Mouse (Mus musculus): ENCODE results near the gene Slfn3. TPM values are rescaled to one million over a fixed set of nuclear protein-coding genes. Genes with fewer than 3 reads are reported as not detected.
"Not testable (repeated sequence)": the region's sequence is repeated elsewhere in the genome, so short reads cannot be mapped to it uniquely, and the experiment has no call there.

Gene Slfn3
- polyA plus RNA-seq (2015; fragmentation: Nextera tagmentation; extraction: Ambion mirVana): 0.13 and 0.26 TPM in 2 replicates

DNA sequence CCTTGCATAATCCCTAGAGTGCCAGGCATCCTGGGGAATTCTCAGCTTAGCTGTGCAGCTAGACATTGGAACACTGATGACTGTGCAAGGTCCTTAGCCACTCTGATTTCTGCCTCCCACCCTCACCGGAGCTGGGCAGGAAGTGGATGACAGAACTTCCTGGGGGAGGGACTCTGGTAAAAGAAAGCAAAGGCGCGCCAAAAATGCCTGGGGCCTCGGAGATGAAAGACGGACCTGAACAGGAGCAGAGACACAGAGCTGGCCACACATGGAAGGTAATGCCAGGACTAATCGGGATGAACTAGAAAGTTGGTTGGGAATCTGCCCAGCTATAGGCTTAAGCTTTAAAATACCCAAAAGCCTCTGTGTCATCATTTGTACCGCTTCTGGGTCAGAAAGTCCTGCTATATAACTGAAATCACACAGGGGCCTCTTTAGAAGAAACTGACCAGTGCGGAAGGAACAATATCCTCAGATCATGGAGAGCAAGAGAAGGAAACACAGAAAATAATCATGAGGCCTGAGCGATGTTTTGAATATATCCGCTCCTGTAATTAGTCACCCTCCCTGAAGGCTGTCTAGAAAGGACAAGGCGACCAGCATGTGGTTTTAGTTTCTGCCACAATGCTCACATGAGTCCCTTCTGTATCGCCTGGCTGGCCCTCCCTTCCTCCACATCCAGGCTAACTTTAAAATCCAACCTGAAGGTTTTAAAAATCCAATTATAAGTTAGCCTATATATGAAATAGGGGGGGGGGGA lies at the start of gene Slfn3:
Gene Slfn3, plus strand, starts transcription at position 197 of the 760 bp plus-strand sequence.
- Histone ChIP-seq H3K27me3 (no peaks in the 10 kb centered on the region), H3K27ac (no peak within 1 kb of the TSS), H3K9ac (no peak within 1 kb of the TSS), H3K36me3 (ENCODE audit: poor library complexity, severe bottlenecking) (no peaks in the 10 kb centered on the region), H3K4me3 (no peak within 1 kb of the TSS), H3K9me3 (replicated peaks) (no peaks in the 10 kb centered on the region), H3K4me2 (no peak within 1 kb of the TSS), H3K4me1 (no peaks in the 10 kb centered on the region)
- WGBS: 80% methylated on average over 12 of the region's 12 CpGs
- ATAC-seq: no peak

DNA sequence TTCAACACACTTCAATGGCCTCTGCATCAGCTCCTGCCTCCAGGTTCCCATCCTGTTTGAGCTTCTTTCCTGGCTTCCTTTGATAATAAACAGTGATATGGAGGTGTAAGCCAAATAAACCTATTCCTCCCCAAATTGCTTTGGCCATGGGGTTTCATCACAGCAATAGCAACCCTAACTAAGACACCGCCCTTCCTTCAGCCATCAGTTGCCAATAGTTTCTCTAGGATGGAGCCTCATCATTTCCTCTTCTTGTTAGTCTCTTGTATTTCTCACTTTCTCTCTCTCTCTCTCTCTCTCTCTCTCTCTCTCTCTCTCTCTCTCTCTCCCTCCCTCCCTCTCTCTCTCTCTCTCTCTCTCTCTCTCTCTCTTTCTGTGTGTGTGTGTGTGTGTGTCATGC lies 42.2 kb upstream of the Slfn3 start:
- not testable (repeated sequence) for H3K36me3 ChIP-seq (ENCODE audit: poor library complexity, severe bottlenecking); H3K9me3 ChIP-seq (replicated peaks); H3K27me3 ChIP-seq; H3K4me1 ChIP-seq; ATAC-seq; H3K27ac ChIP-seq; H3K4me2 ChIP-seq; H3K4me3 ChIP-seq; H3K9ac ChIP-seq
- WGBS: no CpG with 5 or more reads among the region's 1 CpGs

DNA sequence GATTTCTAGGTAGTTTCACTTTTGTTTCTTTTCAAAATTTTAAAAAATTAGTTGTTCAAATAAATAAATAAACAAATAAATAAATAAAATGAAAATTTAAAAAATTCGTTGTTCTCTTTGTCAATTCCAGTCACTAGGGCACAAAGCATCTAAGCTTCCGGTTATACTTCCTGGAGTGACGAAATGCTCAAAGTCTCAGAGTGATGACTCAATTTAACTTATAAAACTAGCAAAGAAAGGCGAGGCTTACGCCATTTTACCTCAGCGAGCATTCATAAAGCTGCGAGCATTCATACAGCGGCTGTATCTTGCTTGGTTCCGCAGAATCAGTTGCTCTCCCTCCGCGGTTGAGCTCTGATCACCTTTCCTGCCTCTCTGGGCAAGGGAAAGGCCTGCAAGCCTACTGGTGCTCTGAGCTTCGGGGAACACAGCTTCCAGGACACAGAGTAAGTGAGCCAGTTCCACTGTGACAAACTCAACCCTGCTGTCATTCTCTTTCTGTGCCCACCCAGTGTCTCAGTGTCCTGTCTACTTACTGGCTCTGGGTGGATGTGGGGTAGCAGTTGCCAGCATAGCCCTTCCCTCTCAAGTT lies 16.1 kb upstream of the Slfn3 start, which contains the start of gene Slfn4:
Gene Slfn4, plus strand, starts transcription at position 239 of the 592 bp plus-strand sequence.
- Histone ChIP-seq H3K9me3 (replicated peaks) (no peaks in the 10 kb centered on the region), H3K36me3 (ENCODE audit: poor library complexity, severe bottlenecking) (no peaks in the 10 kb centered on the region), H3K27me3 (no peaks in the 10 kb centered on the region), H3K4me1 (no peaks in the 10 kb centered on the region), H3K27ac (no peak within 1 kb of the TSS), H3K4me3 (no peak within 1 kb of the TSS), H3K4me2 (no peak within 1 kb of the TSS), H3K9ac (no peak within 1 kb of the TSS)
- ATAC-seq: no peak
- 86% methylated on average over 12 of the region's 12 CpGs for WGBS

DNA sequence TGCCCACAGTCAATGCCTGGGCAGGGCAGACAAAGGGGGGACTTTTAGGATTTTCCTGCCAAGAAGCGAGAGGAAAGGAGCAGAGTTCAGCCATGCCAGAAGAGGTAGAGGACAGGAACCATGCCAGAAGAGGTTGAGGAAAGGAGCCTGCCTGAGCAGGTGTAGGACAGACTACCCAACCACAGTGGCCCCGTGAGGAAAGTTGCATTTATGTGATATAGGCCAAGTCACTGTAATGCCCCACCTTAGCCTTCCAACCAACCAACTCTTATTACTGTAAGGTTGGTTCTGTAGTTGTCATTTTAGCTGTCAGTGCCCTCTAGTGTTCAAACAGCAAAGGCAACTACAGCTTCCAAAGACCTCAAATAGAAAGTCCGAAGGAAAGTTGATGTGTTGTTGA lies 871 bp downstream of the Slfn3 start:
- Histone ChIP-seq H3K4me2 (no peak overlapping the region), H3K27ac (no peak overlapping the region), H3K27me3 (no peaks in the 10 kb centered on the region), H3K9ac (no peak overlapping the region), H3K4me1 (no peaks in the 10 kb centered on the region), H3K36me3 (ENCODE audit: poor library complexity, severe bottlenecking) (no peaks in the 10 kb centered on the region), H3K4me3 (no peak overlapping the region), H3K9me3 (replicated peaks) (no peaks in the 10 kb centered on the region)
- WGBS: 73% methylated on average over 3 of the region's 3 CpGs
- ATAC-seq: no peak

DNA sequence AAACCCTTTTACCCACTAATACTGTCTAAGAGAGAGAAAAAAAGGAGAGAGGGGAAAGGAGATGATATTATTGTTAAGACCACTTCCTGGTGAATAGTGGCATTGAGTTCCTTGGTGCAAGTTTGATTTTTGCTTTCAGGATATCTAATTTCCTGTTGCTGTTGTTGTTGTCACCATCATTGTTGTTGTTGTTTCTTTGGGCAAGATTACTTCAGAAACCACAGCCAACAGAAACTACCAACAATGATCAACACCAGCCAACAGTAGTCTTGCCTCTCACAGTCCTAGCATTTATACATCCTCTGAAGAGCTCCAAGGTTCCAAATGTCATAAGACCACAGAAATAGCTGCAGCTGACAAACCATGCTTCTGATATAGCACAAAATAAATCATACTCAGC lies 13.9 kb downstream of the Slfn3 start:
- Histone ChIP-seq H3K4me1 (no peaks in the 10 kb centered on the region), H3K27me3 (no peaks in the 10 kb centered on the region), H3K9ac (no peak overlapping the region), H3K4me2 (no peak overlapping the region), H3K4me3 (no peak overlapping the region), H3K9me3 (replicated peaks) (no peaks in the 10 kb centered on the region), H3K36me3 (ENCODE audit: poor library complexity, severe bottlenecking) (no peaks in the 10 kb centered on the region), H3K27ac (no peak overlapping the region)
- ATAC-seq: no peak

DNA sequence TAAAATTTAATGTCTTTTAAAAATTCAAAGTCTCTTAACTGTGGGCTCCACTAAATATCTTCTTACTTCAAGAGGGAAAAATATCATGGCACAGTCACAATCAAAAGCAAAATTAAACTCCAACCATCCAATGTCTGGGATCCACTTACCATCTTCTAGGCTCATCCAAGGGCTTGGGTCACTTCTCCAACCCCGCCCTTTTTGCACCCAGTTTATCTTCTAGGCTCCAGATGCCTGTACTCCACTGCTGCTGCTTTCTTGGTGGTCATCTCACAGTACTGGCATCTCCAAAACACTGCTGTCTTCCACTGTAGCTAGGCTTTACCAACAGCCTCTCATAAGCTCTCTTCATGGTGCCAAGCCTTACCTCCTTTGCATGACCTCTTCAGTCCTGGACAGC lies 25.0 kb downstream of the Slfn3 start:
- H3K27ac ChIP-seq: no peak overlapping the region
- no peak for ATAC-seq
- no peak overlapping the region for H3K4me2 ChIP-seq
- no peak overlapping the region for H3K4me3 ChIP-seq
- no peaks in the 10 kb centered on the region for H3K4me1 ChIP-seq
- no peaks in the 10 kb centered on the region for H3K9me3 ChIP-seq (replicated peaks)
- H3K9ac ChIP-seq: no peak overlapping the region
- 65% methylated on average over 1 of the region's 1 CpGs for WGBS
- H3K36me3 ChIP-seq (ENCODE audit: poor library complexity, severe bottlenecking): no peaks in the 10 kb centered on the region
- no peaks in the 10 kb centered on the region for H3K27me3 ChIP-seq

DNA sequence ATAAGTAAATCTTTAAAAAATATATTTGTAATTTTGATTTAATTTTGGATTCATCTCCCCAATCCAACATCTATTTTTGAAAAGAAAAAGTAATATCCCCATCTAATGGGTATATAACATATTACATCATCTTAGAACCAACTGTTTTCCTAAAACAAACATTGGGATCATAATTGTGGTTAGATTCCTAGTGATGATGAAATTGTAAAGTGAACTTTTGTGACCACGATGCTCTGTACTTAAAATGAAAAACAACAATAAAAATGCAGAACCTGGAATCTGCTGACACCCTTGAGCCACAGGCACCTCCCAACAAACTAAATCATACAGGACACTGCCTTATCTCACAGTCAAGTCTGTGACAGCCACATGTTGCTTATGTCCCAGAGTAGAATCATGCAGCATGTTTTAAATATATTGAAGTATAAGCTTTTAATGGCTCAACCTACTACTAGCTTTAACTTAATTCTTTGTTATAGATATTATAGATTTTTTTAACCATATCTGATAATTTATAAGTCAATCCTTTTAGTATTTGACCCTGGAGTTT lies 30.3 kb downstream of the Slfn3 start:
- Histone ChIP-seq H3K27ac (no peak overlapping the region), H3K4me2 (no peak overlapping the region), H3K9ac (no peak overlapping the region), H3K36me3 (ENCODE audit: poor library complexity, severe bottlenecking) (no peaks in the 10 kb centered on the region), H3K27me3 (no peaks in the 10 kb centered on the region), H3K4me1 (no peaks in the 10 kb centered on the region), H3K9me3 (replicated peaks) (no peaks in the 10 kb centered on the region), H3K4me3 (no peak overlapping the region)
- WGBS: 87% methylated on average over 1 of the region's 1 CpGs
- no peak for ATAC-seq

DNA sequence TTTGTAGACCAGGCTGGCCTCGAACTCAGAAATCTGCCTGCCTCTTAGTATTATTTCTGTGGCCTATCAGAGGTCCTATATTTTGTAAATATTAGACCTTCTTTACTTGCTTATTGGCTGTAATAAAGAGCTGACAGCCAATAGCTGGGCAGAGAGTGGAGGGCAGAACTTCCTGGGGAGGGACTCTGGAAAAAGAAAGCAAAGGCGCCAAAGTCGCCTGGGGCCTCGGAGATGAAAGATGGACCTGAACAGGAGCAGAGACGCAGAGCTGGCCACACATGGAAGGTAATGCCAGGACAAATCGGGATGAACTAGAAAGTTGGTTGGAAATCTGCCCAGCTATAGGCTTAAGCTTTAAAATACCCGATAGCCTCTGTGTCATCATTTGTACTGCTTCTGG lies 32.2 kb downstream of the Slfn3 start:
- no peak for ATAC-seq
- no peak overlapping the region for H3K4me3 ChIP-seq
- H3K4me1 ChIP-seq: no peaks in the 10 kb centered on the region
- no peaks in the 10 kb centered on the region for H3K9me3 ChIP-seq (replicated peaks)
- H3K27me3 ChIP-seq: no peaks in the 10 kb centered on the region
- no peak overlapping the region for H3K9ac ChIP-seq
- no peak overlapping the region for H3K27ac ChIP-seq
- WGBS: 89% methylated on average over 7 of the region's 7 CpGs
- H3K4me2 ChIP-seq: no peak overlapping the region
- no peaks in the 10 kb centered on the region for H3K36me3 ChIP-seq (ENCODE audit: poor library complexity, severe bottlenecking)

DNA sequence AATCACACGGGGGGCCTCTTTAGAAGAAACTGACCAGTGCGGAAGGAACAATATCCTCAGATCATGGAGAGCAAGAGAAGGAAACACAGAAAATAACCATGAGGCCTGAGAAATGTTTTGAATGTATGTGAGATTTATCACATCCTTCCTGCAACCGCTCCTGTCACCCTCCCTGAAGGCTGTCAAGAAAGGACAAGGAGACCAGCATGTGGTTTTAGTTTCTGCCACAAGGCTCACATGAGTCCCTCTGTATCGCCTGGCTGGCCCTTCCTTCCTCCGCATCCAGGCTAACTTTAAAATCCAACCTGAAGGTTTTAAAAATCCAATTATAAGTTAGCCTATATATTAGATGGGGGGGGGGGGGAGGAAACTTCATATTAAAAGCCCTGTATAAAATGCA lies 32.7 kb downstream of the Slfn3 start:
- not testable (repeated sequence) for H3K27me3 ChIP-seq; H3K4me2 ChIP-seq; H3K4me3 ChIP-seq; H3K27ac ChIP-seq; H3K36me3 ChIP-seq (ENCODE audit: poor library complexity, severe bottlenecking); H3K4me1 ChIP-seq; ATAC-seq; H3K9ac ChIP-seq; H3K9me3 ChIP-seq (replicated peaks)
- WGBS: 83% methylated on average over 5 of the region's 5 CpGs

DNA sequence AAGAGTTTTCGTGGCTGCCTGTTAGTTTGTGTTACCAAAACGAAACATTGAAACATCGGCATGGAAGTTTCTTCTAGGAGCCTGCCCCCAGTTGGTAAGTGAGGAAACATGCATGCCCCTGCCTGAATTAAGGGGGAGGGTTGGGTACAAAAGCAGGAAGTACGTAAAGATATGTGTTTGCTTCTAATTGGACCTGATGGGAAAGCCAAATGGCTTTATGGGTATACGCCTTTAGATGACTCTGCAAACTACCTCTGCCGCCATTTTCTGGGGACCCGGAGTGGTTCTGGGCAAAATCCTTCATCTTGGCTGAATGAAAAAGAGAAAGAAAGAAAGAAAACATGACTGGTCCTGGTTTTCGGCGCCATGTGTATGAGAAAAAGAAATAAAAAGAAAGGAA lies 33.1 kb downstream of the Slfn3 start:
- 91% methylated on average over 9 of the region's 9 CpGs for WGBS
- Histone ChIP-seq H3K4me2 (no peak overlapping the region), H3K36me3 (ENCODE audit: poor library complexity, severe bottlenecking) (no peaks in the 10 kb centered on the region), H3K4me1 (no peaks in the 10 kb centered on the region), H3K9me3 (replicated peaks) (no peaks in the 10 kb centered on the region), H3K4me3 (no peak overlapping the region), H3K27me3 (no peaks in the 10 kb centered on the region), H3K27ac (no peak overlapping the region), H3K9ac (no peak overlapping the region)
- ATAC-seq: no peak

DNA sequence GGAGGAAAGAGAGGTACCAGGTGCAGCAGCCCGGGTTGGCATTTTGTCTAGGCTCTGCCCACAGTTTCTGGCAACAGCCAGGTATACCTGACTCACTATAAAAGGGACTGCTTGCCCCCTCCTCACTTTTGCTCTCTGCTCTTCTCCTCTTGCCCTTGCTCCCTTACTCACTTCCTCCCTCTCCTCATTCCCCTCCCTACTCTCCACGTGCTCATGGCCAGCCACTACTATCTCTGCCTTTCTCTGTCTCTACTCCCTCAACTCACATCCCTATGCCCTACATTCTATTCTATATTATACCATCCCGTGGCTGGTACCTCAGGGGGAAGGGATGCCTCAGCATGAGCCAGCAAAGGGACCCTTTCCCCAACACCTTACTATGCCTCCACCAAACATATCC lies 33.6 kb downstream of the Slfn3 start:
- Histone ChIP-seq H3K4me3 (no peak overlapping the region), H3K36me3 (ENCODE audit: poor library complexity, severe bottlenecking) (no peaks in the 10 kb centered on the region), H3K27ac (no peak overlapping the region), H3K9ac (no peak overlapping the region), H3K4me1 (no peaks in the 10 kb centered on the region), H3K27me3 (no peaks in the 10 kb centered on the region), H3K4me2 (no peak overlapping the region), H3K9me3 (replicated peaks) (no peaks in the 10 kb centered on the region)
- ATAC-seq: no peak
- WGBS: 73% methylated on average over 3 of the region's 3 CpGs

DNA sequence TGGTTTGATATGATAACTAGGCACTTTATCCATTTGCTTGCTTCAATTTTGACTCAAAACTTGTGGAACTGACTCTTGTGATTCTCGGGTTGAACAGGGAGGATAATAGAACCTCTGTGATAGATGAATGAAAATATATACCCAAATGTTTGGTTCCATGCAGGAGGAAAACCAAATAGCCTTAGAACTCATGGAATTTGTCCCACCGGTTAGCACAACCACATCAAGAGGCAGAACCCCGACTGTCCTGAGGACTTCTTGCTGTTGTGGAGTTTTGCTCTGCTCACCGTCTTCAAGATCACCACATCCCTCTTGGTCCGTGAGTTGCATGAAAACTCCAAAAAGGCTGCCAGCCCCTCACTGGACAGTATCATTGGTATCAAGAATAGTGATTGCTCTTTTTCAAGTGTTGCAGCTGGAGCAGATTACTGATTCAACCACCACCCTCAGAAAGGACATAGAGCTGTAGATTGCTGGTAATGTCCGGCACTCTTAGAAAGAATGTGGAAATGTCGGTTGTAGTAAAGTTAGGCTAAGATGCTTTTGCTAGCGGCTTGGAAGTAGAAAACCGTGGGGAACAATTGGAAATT lies 34.3 kb downstream of the Slfn3 start:
- no peaks in the 10 kb centered on the region for H3K9me3 ChIP-seq (replicated peaks)
- 89% methylated on average over 9 of the region's 9 CpGs for WGBS
- no peak for ATAC-seq

More for the DNA sequence above, 34.3 kb downstream of the Slfn3 start:
- H3K36me3 ChIP-seq (ENCODE audit: poor library complexity, severe bottlenecking): no peaks in the 10 kb centered on the region
- H3K27ac ChIP-seq: no peak overlapping the region
- H3K4me3 ChIP-seq: no peak overlapping the region
- H3K4me1 ChIP-seq: no peaks in the 10 kb centered on the region
- no peak overlapping the region for H3K4me2 ChIP-seq
- H3K9ac ChIP-seq: no peak overlapping the region
- H3K27me3 ChIP-seq: no peaks in the 10 kb centered on the region
